Mouse (Mus musculus): ENCODE data around the gene Pde12. TPM values are rescaled to one million over a fixed set of nuclear protein-coding genes. Genes with fewer than 3 reads are reported as not detected.

Gene Pde12
- polyA plus RNA-seq, 1 experiment from 2014 or later = 11.5 TPM

DNA sequence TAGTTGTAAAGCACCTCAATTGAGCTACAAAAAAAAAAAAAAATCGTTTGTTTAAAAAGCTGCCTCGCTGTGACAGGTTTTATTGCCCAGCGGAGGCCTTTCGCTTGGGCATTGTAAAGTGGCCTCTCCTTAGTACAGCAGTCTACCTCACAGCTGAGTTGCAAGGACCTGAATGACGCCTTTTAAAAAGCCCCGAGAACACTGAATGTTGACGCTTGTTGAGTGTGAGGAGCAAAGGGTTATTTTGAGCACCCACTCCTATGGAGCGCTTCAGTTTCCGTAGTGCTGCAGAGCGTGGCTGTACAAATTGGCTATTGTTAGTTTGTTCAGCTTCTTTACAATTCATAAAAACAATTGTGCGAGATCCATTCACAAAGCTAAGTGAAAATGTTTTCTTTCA is 30.4 kb downstream of the Pde12 start:
- peak overlapping the region; percentile 98 for H3K9ac ChIP-seq
- no peak for ATAC-seq (ENCODE audit: low read depth)
- 2% methylated on average over 11 of the region's 11 CpGs for WGBS
- peak overlapping the region; percentile 88 for H3K4me2 ChIP-seq
- H3K36me3 ChIP-seq = no peaks in the 10 kb centered on the region
- no peaks in the 10 kb centered on the region for H3K9me3 ChIP-seq
- H3K4me1 ChIP-seq (replicated peaks) = peaks cover 42% of the 10 kb centered on the region
- H3K27me3 ChIP-seq = no peaks in the 10 kb centered on the region
- peak overlapping the region; percentile 87 for H3K4me3 ChIP-seq
- peak overlapping the region; percentile 98 for H3K27ac ChIP-seq (replicated peaks)

DNA sequence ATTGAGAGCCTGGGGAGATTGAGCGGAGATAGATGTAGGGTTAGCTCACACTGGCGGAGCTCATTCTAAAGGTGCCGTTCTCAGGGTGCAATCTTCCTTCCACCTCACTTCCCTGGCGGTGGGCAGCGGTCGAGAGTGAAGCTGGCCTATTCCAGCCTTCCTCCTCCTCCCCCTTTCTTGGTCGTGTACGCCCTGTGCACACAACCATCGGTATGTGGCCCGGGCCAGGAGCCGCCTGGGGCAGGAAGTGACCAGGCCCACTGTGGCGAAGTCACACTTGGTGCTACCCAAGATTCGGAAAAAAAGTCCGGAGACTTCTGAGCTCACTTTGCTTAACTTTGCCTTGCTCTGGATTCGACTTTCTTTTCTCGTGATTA is 31.0 kb downstream of the Pde12 start:
- Histone ChIP-seq H3K4me1 (replicated peaks) (peaks cover 41% of the 10 kb centered on the region), H3K36me3 (no peaks in the 10 kb centered on the region), H3K27me3 (no peaks in the 10 kb centered on the region), H3K4me2 (peak overlapping the region; percentile 88), H3K27ac (replicated peaks) (peak overlapping the region; percentile 98), H3K9ac (peak overlapping the region; percentile 98), H3K9me3 (no peaks in the 10 kb centered on the region), H3K4me3 (peak overlapping the region; percentile 87)
- ATAC-seq (ENCODE audit: low read depth) = peak; percentile 13
- under 1% methylated on average over 16 of the region's 16 CpGs for WGBS

DNA sequence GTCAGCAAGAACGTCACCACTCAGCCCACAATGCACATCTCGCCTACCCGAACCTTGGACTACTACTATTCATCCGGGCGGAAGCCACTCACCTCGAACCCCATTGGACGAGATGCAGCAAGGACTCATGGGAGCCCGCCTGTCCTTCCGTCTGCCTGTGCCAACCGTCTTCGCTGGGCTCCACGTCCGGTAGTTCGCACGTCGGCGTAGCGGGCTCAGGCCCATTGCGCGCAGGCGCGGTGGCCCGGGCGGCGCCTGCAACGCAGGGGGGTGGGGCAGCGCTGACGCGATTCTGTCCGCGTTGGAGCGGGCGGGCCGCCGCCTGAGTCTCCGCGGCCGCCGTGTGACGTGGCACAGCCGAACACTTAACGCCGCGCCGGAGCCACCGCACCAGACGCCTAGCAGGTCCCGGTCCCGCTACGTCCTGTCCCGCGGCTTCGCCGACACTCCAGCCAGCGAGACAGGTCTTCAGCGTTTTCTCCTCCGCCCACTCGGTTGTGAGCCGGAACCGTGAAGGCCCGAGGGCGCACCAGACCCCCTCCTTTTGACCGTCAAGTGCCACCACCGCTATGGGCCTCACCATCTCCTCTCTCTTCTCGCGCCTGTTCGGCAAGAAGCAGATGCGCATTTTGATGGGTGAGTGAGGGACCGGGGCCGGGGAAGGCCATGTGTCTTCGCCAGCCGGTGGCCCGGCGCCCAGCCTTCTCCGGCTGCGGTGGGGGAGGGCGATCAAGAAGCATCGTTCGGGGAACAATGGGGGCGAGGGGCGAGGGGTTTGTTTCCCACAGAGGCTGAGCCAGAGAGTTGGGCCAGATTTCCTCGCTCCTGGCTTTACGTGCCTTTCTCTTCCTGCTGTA is 31.6 kb downstream of the Pde12 start, which contains the start of gene Arf4:
TSS of gene Arf4 (plus strand) at position 224 of the 857 bp plus-strand sequence.
- H3K36me3 ChIP-seq = 0 out of 2 replicates have a peak, but pooled peaks cover 2% of the 10 kb centered on the region
- WGBS = under 1% methylated on average over 83 of the region's 83 CpGs
- H3K4me1 ChIP-seq (replicated peaks) = peaks cover 38% of the 10 kb centered on the region
- peak; percentile 98 for ATAC-seq (ENCODE audit: low read depth)
- H3K4me2 ChIP-seq = peak within 1 kb of the TSS; percentile 88
- peak within 1 kb of the TSS; percentile 87 for H3K4me3 ChIP-seq
- no peaks in the 10 kb centered on the region for H3K9me3 ChIP-seq
- peak within 1 kb of the TSS; percentile 98 for H3K9ac ChIP-seq
- H3K27me3 ChIP-seq = no peaks in the 10 kb centered on the region
- H3K27ac ChIP-seq (replicated peaks) = peak within 1 kb of the TSS; percentile 98

DNA sequence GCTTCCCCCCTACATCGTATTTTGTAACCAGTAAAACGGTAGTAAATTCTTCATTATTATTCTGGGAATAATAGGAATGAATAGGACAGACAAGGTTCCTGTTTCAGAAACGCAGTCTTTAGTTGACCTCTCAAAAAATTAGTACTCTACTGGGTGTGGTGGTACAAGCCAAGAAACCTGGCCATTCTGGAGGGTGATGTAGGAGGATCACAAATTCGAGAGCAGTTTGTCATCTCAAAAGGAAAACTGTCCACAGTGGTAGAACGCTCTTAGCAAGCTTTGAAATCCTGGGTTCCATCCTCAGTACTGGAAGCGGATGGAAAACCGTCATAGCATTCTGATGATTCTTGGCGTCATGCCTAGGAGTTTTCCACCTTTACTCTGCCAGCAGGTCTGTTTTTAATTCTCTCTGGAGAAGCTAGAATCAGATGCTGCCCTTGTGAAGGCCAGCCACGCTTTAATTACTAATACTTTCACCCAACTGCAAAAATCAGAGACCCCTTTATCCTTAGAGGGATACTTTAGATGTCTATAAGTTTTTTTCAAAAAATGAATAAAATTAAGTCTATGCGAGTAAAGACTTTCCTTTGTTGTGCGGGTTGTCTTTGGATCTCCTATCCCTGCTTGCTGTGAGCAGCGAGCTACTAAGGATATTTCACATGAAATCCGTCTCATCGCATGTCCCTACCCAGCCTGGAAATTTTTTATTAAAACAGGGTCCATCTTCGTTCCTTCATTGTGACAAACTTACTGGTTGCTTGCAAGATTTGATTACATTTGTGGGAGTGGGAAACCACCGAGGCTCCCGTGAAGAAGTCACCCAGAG is 32.4 kb downstream of the Pde12 start:
- H3K4me1 ChIP-seq (replicated peaks) = peaks cover 36% of the 10 kb centered on the region
- no peaks in the 10 kb centered on the region for H3K9me3 ChIP-seq
- peaks cover 10% of the 10 kb centered on the region for H3K36me3 ChIP-seq
- peak overlapping the region; percentile 88 for H3K4me2 ChIP-seq
- WGBS = 28% methylated on average over 17 of the region's 17 CpGs
- peak overlapping the region; percentile 98 for H3K27ac ChIP-seq (replicated peaks)
- H3K4me3 ChIP-seq = peak overlapping the region; percentile 87
- peak; percentile 28; the same call in 1 of the 2 replicates for ATAC-seq (ENCODE audit: low read depth)
- no peaks in the 10 kb centered on the region for H3K27me3 ChIP-seq
- H3K9ac ChIP-seq = peak overlapping the region; percentile 72

DNA sequence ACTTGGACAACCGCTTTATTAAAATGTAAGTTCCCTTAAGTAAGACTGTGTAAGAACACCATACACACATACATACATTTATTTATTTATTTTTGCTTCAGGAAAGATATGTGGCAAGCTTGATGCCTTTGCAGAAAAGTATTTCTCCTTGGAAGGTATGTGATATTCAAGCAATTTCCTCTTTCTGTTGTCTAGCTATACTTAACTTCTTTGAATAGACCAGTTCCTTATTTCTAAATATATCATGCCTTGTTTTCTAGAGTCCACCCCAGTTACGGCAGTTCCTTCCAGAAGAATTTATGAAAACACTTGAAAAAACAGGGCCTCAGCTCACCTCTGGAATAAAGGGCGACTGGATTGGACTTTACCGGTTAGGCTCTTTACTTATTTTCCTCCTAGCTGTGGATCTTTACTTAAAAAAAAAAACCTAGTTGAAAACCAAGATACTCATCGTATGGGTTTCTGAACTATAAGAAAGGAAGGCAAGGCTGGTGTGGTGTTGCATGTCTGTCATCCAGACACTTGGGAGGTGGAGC is 43.0 kb downstream of the Pde12 start:
- Histone ChIP-seq H3K9ac (no peak overlapping the region), H3K27ac (replicated peaks) (no peak overlapping the region), H3K27me3 (no peaks in the 10 kb centered on the region), H3K36me3 (peaks cover 85% of the 10 kb centered on the region), H3K4me2 (no peak overlapping the region), H3K4me1 (replicated peaks) (no peaks in the 10 kb centered on the region), H3K4me3 (no peak overlapping the region), H3K9me3 (no peaks in the 10 kb centered on the region)
- ATAC-seq (ENCODE audit: low read depth) = no peak
- WGBS = 96% methylated on average over 5 of the region's 5 CpGs

DNA sequence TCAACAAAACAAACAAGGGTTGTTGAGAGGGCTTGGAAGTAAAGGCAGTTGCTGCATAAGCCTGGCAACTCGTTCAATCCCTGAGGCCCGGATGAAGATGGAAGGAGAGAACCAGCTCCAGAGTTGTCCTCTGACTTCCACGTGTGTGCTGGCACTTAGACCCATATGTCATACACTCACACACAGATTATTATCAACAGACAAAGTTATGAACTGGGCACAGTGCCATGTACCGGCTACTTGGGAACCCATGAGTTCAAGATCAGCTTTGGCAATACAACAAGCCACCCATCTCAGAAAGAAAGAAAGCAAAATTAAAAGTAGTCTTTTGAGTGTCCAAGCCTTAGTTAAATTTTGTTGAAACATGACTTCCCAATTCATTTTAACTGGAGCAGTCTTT is 44.4 kb downstream of the Pde12 start:
- 90% methylated on average over 4 of the region's 4 CpGs for WGBS
- no peak for ATAC-seq (ENCODE audit: low read depth)
- H3K4me3 ChIP-seq = no peak overlapping the region
- no peaks in the 10 kb centered on the region for H3K4me1 ChIP-seq (replicated peaks)
- H3K4me2 ChIP-seq = no peak overlapping the region
- no peak overlapping the region for H3K27ac ChIP-seq (replicated peaks)
- no peaks in the 10 kb centered on the region for H3K9me3 ChIP-seq
- peaks cover 90% of the 10 kb centered on the region for H3K36me3 ChIP-seq
- no peak overlapping the region for H3K9ac ChIP-seq
- H3K27me3 ChIP-seq = no peaks in the 10 kb centered on the region

DNA sequence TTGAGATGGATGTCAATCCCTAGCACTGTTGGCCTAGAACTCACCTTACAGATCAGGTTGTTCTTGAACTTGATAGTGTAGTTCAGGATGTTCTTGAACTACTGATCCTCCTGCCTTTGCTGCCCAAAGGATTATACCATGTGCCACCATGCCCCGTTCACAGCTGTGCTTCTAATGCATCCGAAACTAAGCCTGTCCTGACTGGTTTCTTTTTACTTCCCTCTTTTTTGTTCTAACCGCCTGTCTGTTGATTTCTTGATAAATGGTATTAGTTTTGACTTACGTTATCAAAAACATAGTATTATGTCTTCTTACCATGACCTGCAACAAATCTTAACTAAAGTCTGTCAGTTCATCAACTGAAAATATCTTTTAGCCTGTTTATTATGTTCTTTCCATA is 59.0 kb downstream of the Pde12 start:
- 91% methylated on average over 4 of the region's 4 CpGs for WGBS
- no peak for ATAC-seq (ENCODE audit: low read depth)
- no peak overlapping the region for H3K4me2 ChIP-seq
- no peak overlapping the region for H3K4me3 ChIP-seq
- no peaks in the 10 kb centered on the region for H3K27me3 ChIP-seq
- H3K4me1 ChIP-seq (replicated peaks) = no peaks in the 10 kb centered on the region
- no peaks in the 10 kb centered on the region for H3K9me3 ChIP-seq
- no peak overlapping the region for H3K27ac ChIP-seq (replicated peaks)
- peaks cover 78% of the 10 kb centered on the region for H3K36me3 ChIP-seq
- no peak overlapping the region for H3K9ac ChIP-seq

Small RNA genes lying within 50 kb of the gene (microRNA-seq; reads per million reads assigned to microRNA genes)
- not detected for gene Mir7672

Other genes with a start within 250 kb of the Pde12 start
- gene Slmap, start 135.0 kb downstream of the Pde12 start, polyA plus RNA-seq (2015; fragmentation: Nextera tagmentation; extraction: Ambion mirVana) = 14.7 and 16.1 TPM in 2 replicates
- 19.5 and 26.6 TPM in 2 replicates for gene Dennd6a, start 96.0 kb downstream of the Pde12 start, polyA plus RNA-seq (2015; fragmentation: Nextera tagmentation; extraction: Ambion mirVana)
- 647 and 651 TPM in 2 replicates for gene Arf4, start 31.8 kb downstream of the Pde12 start, polyA plus RNA-seq (2015; fragmentation: Nextera tagmentation; extraction: Ambion mirVana)
- 0.01 TPM in 1 of 2 replicates, not detected in the other for gene Dnah12, start 23.4 kb upstream of the Pde12 start, polyA plus RNA-seq (2015; fragmentation: Nextera tagmentation; extraction: Ambion mirVana)
- gene Asb14, start 224.7 kb upstream of the Pde12 start, polyA plus RNA-seq (2015; fragmentation: Nextera tagmentation; extraction: Ambion mirVana) = 0.22 TPM in 1 of 2 replicates, not detected in the other